Mouse (Mus musculus) frontal cortex, postnatal 10 days (tissue): Measurements from ENCODE around the gene Rps10.
"Not testable (repeated sequence)": the region's sequence is repeated elsewhere in the genome, so short reads cannot be mapped to it uniquely, and the experiment has no call there.

Source experiments
- DNase-seq, 2 experiments: peaks; one replicate each; pipeline ENCODE4 v3.0.0; 2022; ENCODE audit warnings: low spot score in 2 of 2, mixed read lengths in 1 of 2

Rps10 gene

GRCm38 (mm10) chr17:27643756-27644155 lies 7.3 kb upstream of the Rps10 start:
- DNase-seq: no peak

GRCm38 (mm10) chr17:27643101-27643500 lies 6.6 kb upstream of the Rps10 start:
- no peak for DNase-seq

- DNase-seq: peak; percentile 75 to 84
Observed at GRCm38 (mm10) chr17:27642491-27643062, 6.1 kb upstream of the Rps10 start.

- not testable (repeated sequence) for DNase-seq
Observed at GRCm38 (mm10) chr17:27639851-27640250, 3.4 kb upstream of the Rps10 start.

GRCm38 (mm10) chr17:27638921-27639332 lies 2.5 kb upstream of the Rps10 start:
- peak; percentile 51 to 66 for DNase-seq

- DNase-seq: no peak
Observed at GRCm38 (mm10) chr17:27637333-27637732, 864 bp upstream of the Rps10 start.

- not testable (repeated sequence) for DNase-seq
Observed at GRCm38 (mm10) chr17:27635575-27635903, 930 bp downstream of the Rps10 start.

GRCm38 (mm10) chr17:27634871-27635574 lies 1.4 kb downstream of the Rps10 start, which contains the start of gene RPS10-NUDT3:
TSS of gene RPS10-NUDT3 (minus strand) at chr17:27635222.
- DNase-seq: peak; percentile 80 to 89

GRCm38 (mm10) chr17:27629249-27630020 lies 7.0 kb downstream of the Rps10 start:
- peak; percentile 58 to 78 for DNase-seq

GRCm38 (mm10) chr17:27628376-27628775 lies 8.1 kb downstream of the Rps10 start:
- DNase-seq: no peak

- no peak for DNase-seq
Observed at GRCm38 (mm10) chr17:27627451-27627850, 9.0 kb downstream of the Rps10 start.

- peak in 1 of 2 experiments; percentile 57 for DNase-seq
Observed at GRCm38 (mm10) chr17:27626681-27627080, 9.8 kb downstream of the Rps10 start.

- DNase-seq: no peak
Observed at GRCm38 (mm10) chr17:27625455-27626251, 10.8 kb downstream of the Rps10 start.

GRCm38 (mm10) chr17:27623360-27624326 lies 12.8 kb downstream of the Rps10 start, which contains the start of gene Nudt3:
TSS of gene Nudt3 (minus strand) at chr17:27623495.
- DNase-seq: peak; percentile 77 to 88

- DNase-seq: no peak
Observed at GRCm38 (mm10) chr17:27622611-27623359, 13.7 kb downstream of the Rps10 start.

GRCm38 (mm10) chr17:27621705-27622531 lies 14.6 kb downstream of the Rps10 start:
- no peak for DNase-seq

- DNase-seq: no peak
Observed at GRCm38 (mm10) chr17:27621161-27621560, 15.3 kb downstream of the Rps10 start.

- DNase-seq: no peak
Observed at GRCm38 (mm10) chr17:27615388-27615787, 21.1 kb downstream of the Rps10 start.

- DNase-seq: no peak
Observed at GRCm38 (mm10) chr17:27613016-27613415, 23.5 kb downstream of the Rps10 start.
